In genomic region chr17:34399394-34399715, GRCm38 (mm10) we compare ENCODE assay signal across 8 mouse cellular contexts. TPM values are rescaled to one million over a fixed set of nuclear protein-coding genes. Genes with fewer than 3 reads are reported as not detected.
DNase-seq lines count a peak whose midpoint lies in the region; ATAC-seq lines count a peak whose summit lies in the region.

No protein-coding gene starts in this region.

- 47% methylated on average over 4 of the region's 4 CpGs for WGBS in neural tube, embryonic 11.5 days
- 50% methylated on average over 4 of the region's 4 CpGs for WGBS in forebrain, embryonic 11.5 days
- WGBS in limb, embryonic 12.5 days: 53% methylated on average over 4 of the region's 4 CpGs
- WGBS in stomach, embryonic 15.5 days: 59% methylated on average over 4 of the region's 4 CpGs

- no peaks in the 10 kb centered on the region for H3K36me3 ChIP-seq in neural tube, embryonic 11.5 days (ENCODE audit: control insufficient read depth, insufficient read depth, low read length)
- H3K36me3 ChIP-seq in forebrain, embryonic 11.5 days (ENCODE audit: control insufficient read depth, insufficient read depth, low read length): no peaks in the 10 kb centered on the region
- H3K36me3 ChIP-seq in limb, embryonic 12.5 days: no peaks in the 10 kb centered on the region
- H3K36me3 ChIP-seq in stomach, embryonic 15.5 days: no peaks in the 10 kb centered on the region

- peak overlapping the region; percentile 94; the same call in 1 of the 2 replicates for H3K27ac ChIP-seq in neural tube, embryonic 11.5 days (ENCODE audit: low read depth, low read length)
- no peak overlapping the region for H3K27ac ChIP-seq in forebrain, embryonic 11.5 days (ENCODE audit: low read depth, low read length)
- no peak overlapping the region for H3K27ac ChIP-seq in limb, embryonic 12.5 days
- no peak overlapping the region for H3K27ac ChIP-seq in stomach, embryonic 15.5 days

- H3K9me3 ChIP-seq in neural tube, embryonic 11.5 days (ENCODE audit: control insufficient read depth, low read length): no peaks in the 10 kb centered on the region
- H3K9me3 ChIP-seq in forebrain, embryonic 11.5 days (ENCODE audit: control insufficient read depth, low read length): no peaks in the 10 kb centered on the region
- no peaks in the 10 kb centered on the region for H3K9me3 ChIP-seq in limb, embryonic 12.5 days
- H3K9me3 ChIP-seq in stomach, embryonic 15.5 days: no peaks in the 10 kb centered on the region

- peak overlapping the region; percentile 89 for H3K9ac ChIP-seq in neural tube, embryonic 11.5 days (ENCODE audit: low read length)
- H3K9ac ChIP-seq in forebrain, embryonic 11.5 days (ENCODE audit: low read length): peak overlapping the region; percentile 90
- peak overlapping the region; percentile 75; the same call in 1 of the 2 replicates for H3K9ac ChIP-seq in limb, embryonic 12.5 days (replicated peaks)
- no peak overlapping the region for H3K9ac ChIP-seq in stomach, embryonic 15.5 days

- no peak for ATAC-seq in neural tube, embryonic 11.5 days (ENCODE audit: insufficient read depth, low FRiP score, low TSS enrichment)
- ATAC-seq in forebrain, embryonic 11.5 days (replicated peaks; ENCODE audit: low FRiP score): no peak
- ATAC-seq in limb, embryonic 12.5 days (ENCODE audit: insufficient number of reproducible peaks, insufficient read depth, low FRiP score, low TSS enrichment, low read depth): no peak
- no peak for ATAC-seq in stomach, embryonic 15.5 days (ENCODE audit: insufficient read depth, low FRiP score, low read depth)

- H3K4me2 ChIP-seq in neural tube, embryonic 11.5 days (ENCODE audit: low read depth): peak overlapping the region; percentile 65
- peak overlapping the region; percentile 72 for H3K4me2 ChIP-seq in forebrain, embryonic 11.5 days (ENCODE audit: low read depth, low read length, severe bottlenecking)
- peak overlapping the region; percentile 63 for H3K4me2 ChIP-seq in limb, embryonic 12.5 days
- peak overlapping the region; percentile 79 for H3K4me2 ChIP-seq in stomach, embryonic 15.5 days

- peak overlapping the region; percentile 60 for H3K4me3 ChIP-seq in neural tube, embryonic 11.5 days (ENCODE audit: low read depth, low read length)
- peak overlapping the region; percentile 51 for H3K4me3 ChIP-seq in forebrain, embryonic 11.5 days (ENCODE audit: low read depth, low read length)
- peak overlapping the region; percentile 55 for H3K4me3 ChIP-seq in limb, embryonic 12.5 days (replicated peaks)
- peak overlapping the region; percentile 52 for H3K4me3 ChIP-seq in stomach, embryonic 15.5 days (replicated peaks)

- H3K27me3 ChIP-seq in neural tube, embryonic 11.5 days (ENCODE audit: control insufficient read depth, insufficient read depth, low read length): no peaks in the 10 kb centered on the region
- no peaks in the 10 kb centered on the region for H3K27me3 ChIP-seq in forebrain, embryonic 11.5 days (ENCODE audit: control insufficient read depth, insufficient read depth, low read length)
- peaks cover 5% of the 10 kb centered on the region; the same call in 1 of the 2 replicates for H3K27me3 ChIP-seq in limb, embryonic 12.5 days
- H3K27me3 ChIP-seq in stomach, embryonic 15.5 days (replicated peaks): 0 out of 2 replicates have a peak, but pooled peaks cover 4% of the 10 kb centered on the region

- no peaks in the 10 kb centered on the region for H3K4me1 ChIP-seq in neural tube, embryonic 11.5 days (ENCODE audit: control insufficient read depth, insufficient read depth, low read length)
- no peaks in the 10 kb centered on the region for H3K4me1 ChIP-seq in forebrain, embryonic 11.5 days (replicated peaks; ENCODE audit: control insufficient read depth, insufficient read depth, low read length)
- no peaks in the 10 kb centered on the region for H3K4me1 ChIP-seq in limb, embryonic 12.5 days (replicated peaks)
- H3K4me1 ChIP-seq in stomach, embryonic 15.5 days: no peaks in the 10 kb centered on the region

- DNase-seq in neural tube, embryonic 11.5 days (ENCODE audit: low spot score): no peak
- no peak for DNase-seq in neural tube, embryonic 10.5 days (ENCODE audit: extremely low spot score, low spot score)
- no peak for DNase-seq in forebrain, embryonic 11.5 days (ENCODE audit: low spot score)
- no peak for DNase-seq in frontal cortex, postnatal 25 days (ENCODE audit: low spot score in 2 of 2)
- no peak for DNase-seq in layer of hippocampus, adult 8-10 months (ENCODE audit: low spot score in 2 of 2)
- DNase-seq in spleen, adult 12 weeks (ENCODE audit: low spot score): no peak

RNA-seq across cellular contexts. Expression of gene BC051142, which starts 0.7 kb away (rescaled TPM):
- polyA plus RNA-seq in neural tube, embryonic 11.5 days (2014; fragmentation: Nextera tagmentation; extraction: Ambion mirVana): 1.3 and 1.7 TPM in 2 replicates
- polyA plus RNA-seq in forebrain, embryonic 11.5 days (2014; fragmentation: Nextera tagmentation; extraction: Ambion mirVana): 1.5 and 2.1 TPM in 2 replicates
- 0.40 and 1.3 TPM in 2 replicates for polyA plus RNA-seq in limb, embryonic 12.5 days (2016; fragmentation: Nextera tagmentation; extraction: Ambion mirVana)
- polyA plus RNA-seq in stomach, embryonic 15.5 days (2015; fragmentation: Nextera tagmentation; extraction: Ambion mirVana): 1.1 and 1.3 TPM in 2 replicates
- total RNA-seq in layer of hippocampus, adult 8-10 months (2022): 1 to 10 TPM; 3.5 to 6.1 (median 4.5) TPM

RNA-seq across cellular contexts. Expression of gene Btnl1, which starts 22.4 kb away (rescaled TPM):
- not detected in 2 replicates for polyA plus RNA-seq in neural tube, embryonic 11.5 days (2014; fragmentation: Nextera tagmentation; extraction: Ambion mirVana)
- not detected in 2 replicates for polyA plus RNA-seq in forebrain, embryonic 11.5 days (2014; fragmentation: Nextera tagmentation; extraction: Ambion mirVana)
- not detected in 2 replicates for polyA plus RNA-seq in limb, embryonic 12.5 days (2016; fragmentation: Nextera tagmentation; extraction: Ambion mirVana)
- polyA plus RNA-seq in stomach, embryonic 15.5 days (2015; fragmentation: Nextera tagmentation; extraction: Ambion mirVana): 1.7 and 2.1 TPM in 2 replicates
- not detected for total RNA-seq in layer of hippocampus, adult 8-10 months (2022)

RNA-seq across cellular contexts. Expression of gene Btnl2, which starts 44.7 kb away (rescaled TPM):
- polyA plus RNA-seq in neural tube, embryonic 11.5 days (2014; fragmentation: Nextera tagmentation; extraction: Ambion mirVana): not detected in 2 replicates
- not detected in 2 replicates for polyA plus RNA-seq in forebrain, embryonic 11.5 days (2014; fragmentation: Nextera tagmentation; extraction: Ambion mirVana)
- not detected in 2 replicates for polyA plus RNA-seq in limb, embryonic 12.5 days (2016; fragmentation: Nextera tagmentation; extraction: Ambion mirVana)
- 0.53 and 0.94 TPM in 2 replicates for polyA plus RNA-seq in stomach, embryonic 15.5 days (2015; fragmentation: Nextera tagmentation; extraction: Ambion mirVana)
- 1 to 10 TPM in 1 of 4 experiments, under 1 TPM in 3; 0.47 to 1.0 (median 0.73) TPM for total RNA-seq in layer of hippocampus, adult 8-10 months (2022)
